ENCODE assay signal across 8 mouse cellular contexts in the genomic region with DNA sequence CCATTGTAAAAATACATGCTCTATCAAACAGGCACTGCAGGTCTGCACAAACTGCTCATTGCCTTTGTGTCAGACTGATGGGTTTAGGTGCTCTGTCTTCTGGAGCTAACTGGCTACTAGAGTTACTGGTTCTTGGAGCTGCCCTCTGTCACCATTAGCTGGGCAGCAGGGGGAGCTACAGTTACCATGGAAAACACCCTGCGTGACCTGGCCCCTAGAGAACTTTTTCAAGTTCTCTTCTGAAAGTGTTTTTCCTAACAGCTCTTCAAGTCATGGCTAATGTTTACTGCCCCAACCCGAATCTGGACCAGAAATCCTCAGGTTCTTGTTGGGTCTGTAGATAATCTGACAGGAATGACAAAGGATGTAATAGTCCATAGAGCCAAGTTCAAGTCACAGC.
DNase-seq lines count a peak whose midpoint lies in the region; ATAC-seq and TF ChIP-seq lines count a peak whose summit lies in the region.

No protein-coding gene starts in this region.

- H3K36me3 ChIP-seq in lung, embryonic 14.5 days (ENCODE audit: insufficient read depth), result no peaks in the 10 kb centered on the region
- no peaks in the 10 kb centered on the region for H3K36me3 ChIP-seq in stomach, postnatal 0 days (ENCODE audit: control insufficient read depth, insufficient read depth, low read length)

- intact Hi-C loops in left cerebral cortex, postnatal 4 days (cut with DNase I), result no loop called here
- intact Hi-C loops in left cerebral cortex, postnatal 25 days (cut with DNase I), result loop anchor here (5.0 to 10.0 kb wide), 3 partner anchors 113 to 334 kb away; no protein-coding TSS in a partner anchor

- no peak for ATAC-seq in lung, embryonic 14.5 days (ENCODE audit: insufficient read depth)
- ATAC-seq in stomach, postnatal 0 days (ENCODE audit: low FRiP score, low TSS enrichment), result no peak

- no peak overlapping the region for H3K27ac ChIP-seq in lung, embryonic 14.5 days (ENCODE audit: low read depth)
- H3K27ac ChIP-seq in stomach, postnatal 0 days (replicated peaks), result no peak overlapping the region

- no peak overlapping the region for H3K4me3 ChIP-seq in lung, embryonic 14.5 days (ENCODE audit: low read depth, low read length)
- no peak overlapping the region for H3K4me3 ChIP-seq in stomach, postnatal 0 days (ENCODE audit: low read depth, low read length)

- H3K9me3 ChIP-seq in lung, embryonic 14.5 days (ENCODE audit: low read depth, low read length), result no peaks in the 10 kb centered on the region
- H3K9me3 ChIP-seq in stomach, postnatal 0 days (ENCODE audit: control insufficient read depth, low read length), result no peaks in the 10 kb centered on the region

- no peak overlapping the region for H3K9ac ChIP-seq in lung, embryonic 14.5 days
- no peak overlapping the region for H3K9ac ChIP-seq in stomach, postnatal 0 days (ENCODE audit: low read length)

- peak; percentile 53 for TF ChIP-seq CTCF in lung, embryonic 14.5 days (IDR thresholded peaks at IDR 0.05; ENCODE audit: low read depth)
- TF ChIP-seq CTCF in stomach, postnatal 0 days (IDR thresholded peaks at IDR 0.05; ENCODE audit: low read depth), result peak; percentile 72

- H3K27me3 ChIP-seq in lung, embryonic 14.5 days (ENCODE audit: insufficient read depth, low read length), result no peaks in the 10 kb centered on the region
- H3K27me3 ChIP-seq in stomach, postnatal 0 days (ENCODE audit: control insufficient read depth, insufficient read depth, low read length), result no peaks in the 10 kb centered on the region

- H3K4me1 ChIP-seq in lung, embryonic 14.5 days (ENCODE audit: insufficient read depth), result no peaks in the 10 kb centered on the region
- H3K4me1 ChIP-seq in stomach, postnatal 0 days (replicated peaks; ENCODE audit: control insufficient read depth, insufficient read depth), result no peaks in the 10 kb centered on the region

- DNase-seq in left cerebral cortex, postnatal 4 days, result peak; percentile 20
- no peak for DNase-seq in left cerebral cortex, postnatal 25 days (ENCODE audit: low spot score in 2 of 2)
- DNase-seq in adrenal gland, adult (ENCODE audit: inconsistent age in 2 of 2, low spot score in 1 of 2), result peak; percentile 52 to 84
- DNase-seq in heart, adult 8-10 months (ENCODE audit: low spot score), result peak; percentile 20
- peak; percentile 56 for DNase-seq in lung, embryonic 14.5 days
- DNase-seq in stomach, postnatal 0 days (ENCODE audit: low spot score), result peak; percentile 65
- DNase-seq in right cerebral cortex, adult 18-20 months, result no peak
- no peak for DNase-seq in cerebellum, postnatal 36 days

- WGBS in lung, embryonic 14.5 days, result 27% methylated on average over 2 of the region's 2 CpGs
- WGBS in stomach, postnatal 0 days, result 34% methylated on average over 2 of the region's 2 CpGs

- TF ChIP-seq EP300 in stomach, postnatal 0 days (optimal IDR thresholded peaks at IDR 0.05), result no peak

- H3K4me2 ChIP-seq in lung, embryonic 14.5 days, result no peak overlapping the region
- no peak overlapping the region for H3K4me2 ChIP-seq in stomach, postnatal 0 days (replicated peaks; ENCODE audit: low read depth)

Comparison
In these comparisons a context has a peak if more than half of its experiments do, and no peak if none do; other contexts are left out.
1. DNase-seq: peak in left cerebral cortex, postnatal 4 days (single experiment), adrenal gland, adult (2 of 2), heart, adult 8-10 months (single experiment), lung, embryonic 14.5 days (single experiment) and stomach, postnatal 0 days (single experiment); none in left cerebral cortex, postnatal 25 days (0 of 2), right cerebral cortex, adult 18-20 months (single experiment) and cerebellum, postnatal 36 days (0 of 2).